Mouse (Mus musculus) lung, adult 2 months (tissue): ENCODE results near the gene Cab39.

Experiments used
- CTCF ChIP-seq: fragments of 200-500 bp; IDR thresholded peaks from 2 replicates; pipeline ENCODE4 v1.5.1; 2011; ENCODE audit warnings: mild to moderate bottlenecking, low read length, control low read depth; ENCODE audit not compliant: insufficient read depth
- POLR2A ChIP-seq: fragments of 200-500 bp; IDR thresholded peaks from 2 replicates; pipeline ENCODE4 v1.6.1; 2011; ENCODE audit warnings: low read depth, mild to moderate bottlenecking, control low read depth, low read length, borderline replicate concordance; ENCODE audit errors: extremely low read depth

DNA sequence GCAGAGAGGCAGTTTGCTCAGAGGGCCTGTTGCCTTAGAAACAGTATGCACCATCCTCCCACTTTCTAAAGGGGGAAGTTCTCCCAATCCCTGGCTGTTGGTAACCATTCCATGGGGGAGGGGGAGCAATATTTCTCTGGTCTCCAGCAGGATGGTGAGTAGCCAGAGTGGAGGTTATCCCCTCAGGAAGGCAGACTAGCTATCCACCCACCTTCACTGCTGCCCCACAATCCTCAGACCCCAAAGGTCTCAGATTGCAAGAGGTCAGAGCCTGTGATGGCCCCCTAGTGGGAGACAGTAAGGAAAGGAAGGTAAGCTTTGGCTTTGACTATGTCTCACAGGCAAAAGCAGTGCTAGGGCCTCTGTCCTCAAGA is 106.1 kb downstream of the Cab39 start:
- TF ChIP-seq POLR2A (no peak), CTCF (no peak)
